Mouse (Mus musculus) cerebellum, postnatal 25 days (tissue): ENCODE measurements around the gene Olfr985.
A peak's percentile ranks its signal among the peaks of the same experiment; 100 is the strongest.

Experiments used
- DNase-seq, 2 experiments: peaks; one replicate each; pipeline ENCODE4 v3.0.0; 2021; ENCODE audit warnings: mixed read lengths in 2 of 2

Olfr985 gene

GRCm38 (mm10) chr9:40130084-40130483 lies at the start of gene Olfr985:
Olfr985 (minus strand) TSS chr9:40130184.
- DNase-seq = no peak

GRCm38 (mm10) chr9:40177017-40177416 lies 47.0 kb upstream of the Olfr985 start:
- no peak for DNase-seq

- no peak for DNase-seq
These were observed 36.5 kb upstream of the Olfr985 start for GRCm38 (mm10) chr9:40166446-40166845.

GRCm38 (mm10) chr9:40155118-40155644 lies 25.2 kb upstream of the Olfr985 start:
- no peak for DNase-seq

- DNase-seq = no peak
These were observed 11.6 kb upstream of the Olfr985 start for GRCm38 (mm10) chr9:40141544-40141943.

- DNase-seq = no peak
These were observed 9.5 kb upstream of the Olfr985 start for GRCm38 (mm10) chr9:40139484-40139883.

GRCm38 (mm10) chr9:40136987-40137688 lies 7.2 kb upstream of the Olfr985 start:
- DNase-seq = peak in 1 of 2 experiments; percentile 4

- DNase-seq = no peak
These were observed 572 bp upstream of the Olfr985 start for GRCm38 (mm10) chr9:40130556-40130955.

- no peak for DNase-seq
These were observed 12.7 kb downstream of the Olfr985 start for GRCm38 (mm10) chr9:40117287-40117659.

GRCm38 (mm10) chr9:40116645-40117286 lies 13.2 kb downstream of the Olfr985 start:
- DNase-seq = no peak

GRCm38 (mm10) chr9:40114106-40114505 lies 15.9 kb downstream of the Olfr985 start, which contains the start of gene Olfr984:
Olfr984 (minus strand) TSS chr9:40114206.
- no peak for DNase-seq

- no peak for DNase-seq
These were observed 35.2 kb downstream of the Olfr985 start for GRCm38 (mm10) chr9:40094769-40095168.

GRCm38 (mm10) chr9:40093495-40093894 lies 36.5 kb downstream of the Olfr985 start, which contains the start of gene Olfr983:
Olfr983 (minus strand) TSS chr9:40093595.
- no peak for DNase-seq
